Mouse (Mus musculus): ENCODE measurements around the gene Nupr1l. TPM values are rescaled to one million over a fixed set of nuclear protein-coding genes. Genes with fewer than 3 reads are reported as not detected.

The Nupr1l gene
- total RNA-seq, 2 experiments from 2014 or later = 0.48 to 0.52 TPM

DNA sequence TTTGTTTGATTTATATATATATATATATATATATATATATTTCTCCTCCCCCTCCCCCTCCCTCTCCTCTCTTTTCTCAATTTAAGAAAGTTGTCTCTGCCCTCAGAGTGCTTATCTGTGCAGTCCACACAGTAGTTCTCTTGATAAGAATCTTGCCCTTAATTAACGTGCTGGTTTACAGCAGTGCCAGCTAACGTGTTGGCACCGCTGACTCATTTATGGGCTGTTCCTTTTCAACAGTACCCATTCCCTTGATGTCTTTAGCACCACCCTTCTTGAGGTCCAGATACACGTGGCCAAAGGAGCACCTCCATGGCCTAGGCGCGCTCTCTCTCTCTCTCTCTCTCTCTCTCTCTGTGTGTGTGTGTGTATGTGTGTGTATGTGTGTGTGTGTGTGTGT lies 47.5 kb downstream of the Nupr1l start:
- DNase-seq = no peak
- intact Hi-C loops (cut with DNase I) = no loop called here

DNA sequence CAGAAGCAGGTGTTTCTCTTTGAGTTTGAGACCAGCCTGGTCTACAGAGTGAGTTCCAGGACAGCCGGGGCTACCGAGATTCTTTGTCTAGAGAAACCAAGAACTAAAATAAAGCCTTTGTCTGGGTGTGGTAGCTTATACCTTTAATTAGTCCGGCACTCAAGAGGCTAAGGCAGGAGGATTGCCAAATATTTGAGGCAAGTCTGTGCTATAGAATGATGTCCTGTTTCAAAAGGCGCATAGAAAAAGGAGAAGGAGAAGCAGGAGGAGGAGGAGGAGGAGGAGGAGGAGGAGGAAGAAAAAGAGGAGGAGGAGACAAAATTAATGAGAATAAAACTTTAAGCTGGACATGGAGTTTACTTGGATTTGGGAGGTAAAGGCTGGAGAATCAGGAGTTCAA lies 54.9 kb downstream of the Nupr1l start:
- no peak for DNase-seq
- intact Hi-C loops (cut with DNase I) = no loop called here

Other genes with a start within 250 kb of the Nupr1l start
- 1 to 10 TPM; 1.3 to 2.2 TPM for gene Zfp11, start 238.4 kb upstream of the Nupr1l start, total RNA-seq (2021)
- gene Sept14, start 200.0 kb upstream of the Nupr1l start, total RNA-seq (2021) = not detected
- gene Mrps17, start 193.0 kb upstream of the Nupr1l start, total RNA-seq (2021) = 10 to 100 TPM; 53.7 to 63.5 TPM
- gene Nipsnap2, start 183.5 kb upstream of the Nupr1l start, total RNA-seq (2021) = 100 to 1,000 TPM; 503 to 556 TPM
- gene Psph, start 121.1 kb upstream of the Nupr1l start, total RNA-seq (2021) = 10 to 100 TPM; 13.1 to 15.2 TPM
- gene Sumf2, start 61.6 kb upstream of the Nupr1l start, total RNA-seq (2021) = 1 to 10 TPM; 5.0 to 5.9 TPM
- gene Chchd2, start 21.1 kb upstream of the Nupr1l start, total RNA-seq (2021) = 100 to 1,000 TPM; 563 to 618 TPM
- gene Zbed5, start 12.8 kb upstream of the Nupr1l start, total RNA-seq (2021) = under 1 TPM; 0.23 to 0.27 TPM
- gene Phkg1, start 10.0 kb upstream of the Nupr1l start, total RNA-seq (2021) = 100 to 1,000 TPM; 374 to 387 TPM
- gene Vkorc1l1, start 33.4 kb downstream of the Nupr1l start, total RNA-seq (2021) = 10 to 100 TPM; 20.2 to 22.1 TPM
- 1 to 10 TPM; 7.3 to 8.0 TPM for gene Gusb, start 94.5 kb downstream of the Nupr1l start, total RNA-seq (2021)
- 10 to 100 TPM in 1 of 2 experiments, 1 to 10 TPM in 1; 6.4 to 11.3 TPM for gene Asl, start 120.7 kb downstream of the Nupr1l start, total RNA-seq (2021)
- 10 to 100 TPM; 16.0 to 16.4 TPM for gene Crcp, start 120.8 kb downstream of the Nupr1l start, total RNA-seq (2021)
- 1 to 10 TPM; 4.0 to 6.0 TPM for gene Tpst1, start 164.8 kb downstream of the Nupr1l start, total RNA-seq (2021)
- 1 to 10 TPM; 1.8 to 2.2 TPM for gene Kctd7, start 236.3 kb downstream of the Nupr1l start, total RNA-seq (2021)